Mouse (Mus musculus) stomach, adult 2 months (tissue): ENCODE data around the gene Fgd6. TPM values are rescaled to one million over a fixed set of nuclear protein-coding genes. Genes with fewer than 3 reads are reported as not detected.

Source experiments
- polyA plus RNA-seq: library from polyadenylated mRNA; depleted of rRNA; stranded (reverse); fragments of >200 nt; gene quantifications from 2 replicates; pipeline ENCODE4 v1.2.3, GENCODE M21; 2012; rRNA removed

Gene Fgd6
- polyA plus RNA-seq, result 0.68 and 0.91 TPM in 2 replicates

DNA sequence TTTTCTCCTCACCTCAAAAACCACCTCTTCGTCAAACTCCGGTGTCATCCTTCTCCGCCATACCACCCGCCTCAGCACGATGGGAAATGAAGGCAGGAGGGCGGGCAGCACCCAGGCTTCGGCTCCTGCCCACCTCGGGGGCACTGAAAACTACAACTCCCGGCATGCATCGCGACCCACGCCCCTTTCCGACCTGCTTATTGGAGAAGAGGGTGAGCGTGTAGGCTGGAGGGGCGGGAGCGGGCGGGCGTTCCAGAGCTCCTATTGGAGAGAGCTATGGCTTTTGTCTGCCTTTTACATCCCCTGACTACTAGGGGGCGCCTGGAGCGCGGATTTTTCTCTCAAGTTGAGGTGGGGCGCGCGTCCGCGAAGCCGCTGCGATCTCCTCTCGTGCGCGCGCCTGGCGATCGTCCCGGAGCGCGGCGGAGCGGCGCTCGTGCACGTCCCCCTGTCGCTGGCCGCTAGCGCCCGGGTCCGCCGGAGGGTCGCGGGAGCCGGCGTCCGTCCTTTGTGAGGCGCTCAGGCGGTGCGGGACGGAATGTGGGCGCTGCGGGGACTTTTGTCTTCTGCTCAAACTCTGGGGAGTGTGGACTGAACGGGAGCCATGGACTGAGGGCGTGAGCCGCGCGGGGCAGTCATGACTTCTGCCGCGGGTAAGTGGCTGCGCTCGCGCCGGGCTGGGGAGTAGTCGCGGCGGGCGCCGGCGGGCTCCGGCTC lies at the start of gene Fgd6, which contains the start of gene Vezt:
Gene Fgd6 (plus strand): TSS at position 344 of the 717 bp plus-strand sequence.
Gene Vezt (minus strand): TSS at position 160 of the 717 bp plus-strand sequence.

DNA sequence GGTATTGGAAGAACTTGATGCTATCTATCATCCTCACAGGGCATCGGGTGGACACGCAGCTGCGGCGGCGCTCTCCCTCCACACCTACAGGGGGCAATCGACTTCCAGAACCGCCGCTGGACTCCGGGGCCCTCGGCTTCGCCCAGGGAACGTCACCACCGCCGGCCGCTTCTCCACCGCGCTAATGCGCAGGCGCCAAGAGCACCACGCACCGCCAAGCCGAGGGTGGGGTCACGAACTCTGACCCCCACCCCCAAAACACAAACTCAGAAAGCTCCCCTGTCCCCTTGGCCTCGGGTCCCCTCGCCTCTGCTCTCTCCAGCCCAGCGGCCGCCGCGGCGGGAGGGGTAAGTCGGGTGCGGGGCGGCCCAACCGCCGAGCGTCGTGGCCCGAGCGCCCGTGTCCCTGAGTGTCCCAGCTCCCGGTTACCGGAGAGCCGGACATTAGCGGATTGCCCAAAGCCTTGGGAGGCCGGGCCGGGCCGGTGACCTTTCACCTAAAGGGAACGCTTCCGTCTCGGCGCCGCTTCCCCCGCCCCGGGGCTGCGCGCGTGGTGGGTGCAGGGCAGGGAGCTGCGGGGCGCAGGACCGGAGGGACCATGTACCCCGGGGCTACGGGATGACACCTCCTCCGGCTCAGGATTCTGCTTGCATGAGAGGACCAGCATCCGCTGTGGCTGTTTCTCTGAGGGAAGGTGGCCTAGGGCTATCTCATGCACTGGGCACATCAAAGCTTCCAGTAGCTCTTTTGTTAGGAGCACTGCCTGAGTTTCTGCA lies 112.1 kb downstream of the Fgd6 start, which contains the start of gene Nr2c1:
Gene Nr2c1 (plus strand): TSS at position 268 of the 776 bp plus-strand sequence.

Other genes with a start within 250 kb of the Fgd6 start
- not detected in 2 replicates for gene Usp44, start 204.4 kb upstream of the Fgd6 start, polyA plus RNA-seq
- gene Metap2, start 138.9 kb upstream of the Fgd6 start, polyA plus RNA-seq, result 9.5 and 9.8 TPM in 2 replicates
- gene Vezt, start 184 bp upstream of the Fgd6 start, polyA plus RNA-seq, result 3.6 and 4.1 TPM in 2 replicates
- gene Nr2c1, start 112.0 kb downstream of the Fgd6 start, polyA plus RNA-seq, result 0.59 and 1.2 TPM in 2 replicates
- gene Ndufa12, start 162.7 kb downstream of the Fgd6 start, polyA plus RNA-seq, result 10.2 and 13.1 TPM in 2 replicates